Mouse (Mus musculus) erythroid progenitor cell, adult 5-6 weeks (primary cell): ENCODE data around the gene Dchs2. TPM values are rescaled to one million over a fixed set of nuclear protein-coding genes. Genes with fewer than 3 reads are reported as not detected.

Source experiments
- ATAC-seq: replicated peaks from 2 replicates; pipeline ENCODE4 v1.8.0; 2016; ENCODE audit warnings: moderate number of reproducible peaks, mild to moderate bottlenecking, moderate TSS enrichment, inconsistent platforms; ENCODE audit not compliant: poor library complexity, low FRiP score, severe bottlenecking
- total RNA-seq, 2 experiments: library from RNA; stranded (forward) in 1 of 2; stranded (reverse) in 1 of 2; fragments of 150-400 nt in 1 of 2; fragments of 186-747, 209-891 nt in 1 of 2; gene quantifications; 2 replicates each; pipeline versions ENCODE4 v1.2.3 to v1.2.4; 2015 to 2017; ENCODE audit warnings: low replicate concordance in 2 of 2

Gene Dchs2
- total RNA-seq, 2 experiments from 2014 or later, result not detected

- no peak for ATAC-seq
Measured at GRCm38 (mm10) chr3:83147273-83148054, 19.7 kb downstream of the Dchs2 start.

- no peak for ATAC-seq
Measured at GRCm38 (mm10) chr3:83148055-83148447, 20.3 kb downstream of the Dchs2 start.

GRCm38 (mm10) chr3:83148508-83148907 lies 20.8 kb downstream of the Dchs2 start:
- no peak for ATAC-seq

GRCm38 (mm10) chr3:83155600-83155999 lies 27.9 kb downstream of the Dchs2 start:
- ATAC-seq, result no peak

GRCm38 (mm10) chr3:83156165-83156564 lies 28.4 kb downstream of the Dchs2 start:
- no peak for ATAC-seq

GRCm38 (mm10) chr3:83161542-83162231 lies 33.9 kb downstream of the Dchs2 start:
- no peak for ATAC-seq

- ATAC-seq, result no peak
Measured at GRCm38 (mm10) chr3:83163676-83164075, 35.9 kb downstream of the Dchs2 start.

GRCm38 (mm10) chr3:83185527-83185926 lies 57.8 kb downstream of the Dchs2 start:
- ATAC-seq, result no peak

- no peak for ATAC-seq
Measured at GRCm38 (mm10) chr3:83191271-83191670, 63.5 kb downstream of the Dchs2 start.

GRCm38 (mm10) chr3:83192401-83192800 lies 64.7 kb downstream of the Dchs2 start:
- no peak for ATAC-seq

- ATAC-seq, result no peak
Measured at GRCm38 (mm10) chr3:83194911-83195310, 67.2 kb downstream of the Dchs2 start.

- ATAC-seq, result no peak
Measured at GRCm38 (mm10) chr3:83201286-83201980, 73.7 kb downstream of the Dchs2 start.

GRCm38 (mm10) chr3:83205073-83205668 lies 77.4 kb downstream of the Dchs2 start:
- ATAC-seq, result no peak

- no peak for ATAC-seq
Measured at GRCm38 (mm10) chr3:83209646-83210045, 81.9 kb downstream of the Dchs2 start.

GRCm38 (mm10) chr3:83210210-83210609 lies 82.5 kb downstream of the Dchs2 start:
- ATAC-seq, result no peak

- ATAC-seq, result no peak
Measured at GRCm38 (mm10) chr3:83211939-83212338, 84.2 kb downstream of the Dchs2 start.

GRCm38 (mm10) chr3:83212578-83212977 lies 84.8 kb downstream of the Dchs2 start:
- no peak for ATAC-seq

GRCm38 (mm10) chr3:83218059-83218458 lies 90.3 kb downstream of the Dchs2 start:
- no peak for ATAC-seq

- no peak for ATAC-seq
Measured at GRCm38 (mm10) chr3:83220101-83220500, 92.4 kb downstream of the Dchs2 start.

- ATAC-seq, result no peak
Measured at GRCm38 (mm10) chr3:83222125-83222524, 94.4 kb downstream of the Dchs2 start.
